Mouse (Mus musculus): ENCODE measurements around the gene Usp22.
"Not testable (repeated sequence)": the region's sequence is repeated elsewhere in the genome, so short reads cannot be mapped to it uniquely, and the experiment has no call there.

Usp22 gene

DNA sequence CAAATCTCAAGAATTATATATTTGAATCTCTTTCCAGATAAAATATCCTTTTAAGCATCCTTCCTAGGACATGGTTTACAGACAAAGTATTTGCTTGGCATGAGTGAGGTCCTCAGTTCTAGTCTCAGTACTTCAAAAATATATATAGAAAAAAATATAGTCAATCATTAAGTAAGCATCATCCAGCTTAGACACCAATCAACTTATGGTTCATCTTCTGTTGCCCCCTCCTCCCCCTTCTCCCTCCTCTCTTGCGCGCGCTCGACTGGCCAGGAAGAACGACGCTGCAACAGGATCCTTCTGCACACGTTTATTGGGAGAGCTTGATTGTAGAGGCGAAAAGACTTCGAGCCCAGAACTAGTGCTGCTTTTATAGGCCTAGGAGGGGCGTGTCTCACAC, 17.3 kb upstream of the Usp22 start:
- not testable (repeated sequence) for DNase-seq (ENCODE audit: low read depth in 1 of 2, low spot score in 2 of 2)

DNA sequence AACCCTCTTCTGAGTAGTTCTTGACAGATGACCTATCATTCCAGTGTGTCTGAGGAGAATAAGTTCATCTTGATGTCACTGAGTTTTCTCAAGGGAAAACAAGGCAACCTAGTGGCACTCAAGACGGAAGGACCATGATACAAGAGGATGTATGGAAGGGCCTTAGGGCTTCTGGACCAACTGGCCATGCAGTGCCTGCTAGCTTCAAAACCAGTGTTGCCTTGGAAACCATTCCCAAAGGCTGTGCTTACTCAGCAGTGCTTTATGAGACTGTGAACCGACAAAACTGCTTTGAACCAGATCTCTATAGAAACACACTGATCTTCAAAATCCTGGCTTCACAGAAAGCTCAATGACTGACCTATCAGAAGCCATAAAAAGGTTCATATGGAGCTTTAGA, 15.9 kb upstream of the Usp22 start:
- no peak for DNase-seq (ENCODE audit: low read depth in 1 of 2, low spot score in 2 of 2)

DNA sequence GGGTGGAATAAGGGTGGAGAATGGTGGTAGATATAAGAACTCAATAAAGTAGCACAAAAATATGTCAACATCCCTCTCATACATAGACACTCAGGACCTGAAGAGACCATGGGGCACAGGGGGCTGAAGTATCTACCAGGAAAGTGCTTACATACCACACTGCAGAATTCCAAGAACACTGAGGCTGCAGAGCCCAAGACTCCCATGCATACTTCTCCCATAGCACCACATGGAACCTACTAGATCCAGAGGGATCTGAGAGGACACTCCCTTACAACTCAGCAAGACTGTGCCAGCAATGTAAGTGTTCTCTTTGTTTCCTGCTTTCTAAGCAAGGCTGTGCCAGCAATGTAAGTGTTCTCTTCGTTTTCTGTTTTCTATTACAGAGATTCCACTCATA, 9.0 kb upstream of the Usp22 start:
- DNase-seq (ENCODE audit: low read depth in 1 of 2, low spot score in 2 of 2): no peak

DNA sequence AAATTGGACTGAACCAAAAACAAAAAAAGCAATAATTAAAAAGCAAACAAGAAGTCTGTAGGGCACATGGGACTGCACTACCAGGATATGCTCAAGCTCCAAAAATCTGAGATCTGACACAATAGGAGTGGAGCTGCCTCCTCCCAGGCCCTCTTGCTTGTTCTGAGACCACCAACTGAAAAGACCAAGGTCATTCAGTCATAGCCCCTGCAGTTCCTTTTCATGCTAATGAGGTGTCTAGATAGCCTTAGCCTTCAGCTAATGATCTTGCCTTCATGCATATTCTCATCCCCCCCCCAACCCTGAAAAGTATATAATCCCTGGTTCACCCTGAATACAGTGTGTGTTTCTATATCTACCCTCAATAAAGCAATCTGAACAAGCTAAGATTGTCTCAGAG, 6.8 kb upstream of the Usp22 start:
- DNase-seq (ENCODE audit: low read depth in 1 of 2, low spot score in 2 of 2): no peak

DNA sequence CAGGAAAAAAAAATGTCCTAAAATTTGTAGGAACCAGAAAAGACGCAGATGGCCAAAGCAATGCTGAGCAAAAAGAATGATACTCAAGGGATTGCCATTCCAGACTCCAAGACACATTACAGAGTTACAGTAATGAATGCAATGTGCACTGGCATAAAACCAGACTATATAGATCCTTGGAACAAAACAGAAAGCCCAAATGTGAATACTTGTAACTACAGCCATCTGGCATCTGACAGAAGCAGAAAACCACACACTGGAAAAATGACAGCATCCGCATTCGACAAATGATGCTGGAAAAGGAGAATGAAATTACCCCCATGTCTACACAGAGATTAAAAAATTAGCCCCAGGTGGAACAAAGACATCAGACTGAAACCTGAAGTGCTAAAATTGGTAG, 5.5 kb upstream of the Usp22 start:
- DNase-seq (ENCODE audit: low read depth in 1 of 2, low spot score in 2 of 2): no peak

DNA sequence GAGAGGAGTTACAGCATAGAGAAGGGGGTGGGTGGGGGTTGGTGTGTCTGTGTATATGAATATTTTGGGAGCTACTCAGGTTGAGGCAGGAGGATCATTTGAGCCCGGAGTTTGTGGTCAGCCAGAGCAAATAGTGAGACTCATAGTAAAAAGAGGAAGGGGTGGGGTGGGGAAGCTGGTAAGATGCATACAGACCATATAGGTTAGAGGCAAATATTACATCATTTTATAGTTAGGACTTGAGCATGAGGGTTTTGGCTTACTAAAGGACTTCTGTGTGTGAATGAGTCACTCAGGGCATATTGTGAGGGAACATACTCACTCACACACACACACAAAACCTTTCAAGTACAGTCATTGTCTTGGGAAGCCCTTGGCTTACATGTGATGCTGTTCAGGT, 1.5 kb upstream of the Usp22 start:
- DNase-seq (ENCODE audit: low read depth in 1 of 2, low spot score in 2 of 2): peak; percentile 13 to 18

DNA sequence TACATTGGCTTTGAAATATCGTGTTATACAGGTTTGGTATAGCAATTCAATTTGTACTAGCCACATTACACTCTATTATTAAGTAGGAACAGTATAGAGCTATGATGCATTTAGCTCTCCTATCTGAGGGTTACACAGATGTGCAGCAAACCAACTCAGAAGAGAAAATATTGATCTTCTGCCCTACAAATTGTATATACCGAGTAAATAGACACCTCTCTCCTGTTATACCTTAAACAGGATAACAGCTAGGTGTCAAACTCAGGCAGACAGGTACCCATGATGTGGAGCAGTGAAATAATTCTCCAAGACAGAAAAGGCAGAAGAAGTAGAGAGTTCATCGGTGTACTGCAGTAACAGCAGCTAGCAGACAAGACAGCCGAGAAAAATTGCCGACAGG, 923 bp upstream of the Usp22 start:
- no peak for DNase-seq (ENCODE audit: low read depth in 1 of 2, low spot score in 2 of 2)

DNA sequence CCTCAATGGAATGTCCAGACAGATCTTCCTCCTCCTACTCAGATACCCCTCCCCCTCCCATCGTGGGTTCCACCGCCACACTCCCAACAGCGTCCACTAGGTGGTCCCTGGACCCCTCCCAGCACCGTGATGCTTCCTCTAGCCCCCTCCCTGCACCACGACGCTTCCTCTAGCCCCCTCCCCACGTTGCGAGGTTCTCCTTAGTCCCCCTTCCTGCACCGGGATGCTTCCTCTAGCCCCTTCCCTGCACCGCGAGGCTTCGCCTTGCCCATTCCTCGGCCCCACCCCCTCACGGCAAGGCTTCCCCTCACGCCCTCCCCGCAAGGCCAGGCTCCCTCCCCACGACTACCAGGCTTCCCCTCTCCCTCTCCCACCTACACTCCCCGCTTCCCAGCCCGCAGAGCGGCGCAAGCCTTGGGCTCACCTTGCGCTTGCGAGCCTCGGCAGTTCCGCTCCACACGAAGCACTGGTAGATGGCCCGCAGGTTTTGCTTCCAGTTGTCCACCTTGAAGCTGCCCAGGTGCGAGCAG, 499 bp downstream of the Usp22 start:
- DNase-seq (ENCODE audit: low read depth in 1 of 2, low spot score in 2 of 2): peak in 1 of 2 experiments; percentile 8

DNA sequence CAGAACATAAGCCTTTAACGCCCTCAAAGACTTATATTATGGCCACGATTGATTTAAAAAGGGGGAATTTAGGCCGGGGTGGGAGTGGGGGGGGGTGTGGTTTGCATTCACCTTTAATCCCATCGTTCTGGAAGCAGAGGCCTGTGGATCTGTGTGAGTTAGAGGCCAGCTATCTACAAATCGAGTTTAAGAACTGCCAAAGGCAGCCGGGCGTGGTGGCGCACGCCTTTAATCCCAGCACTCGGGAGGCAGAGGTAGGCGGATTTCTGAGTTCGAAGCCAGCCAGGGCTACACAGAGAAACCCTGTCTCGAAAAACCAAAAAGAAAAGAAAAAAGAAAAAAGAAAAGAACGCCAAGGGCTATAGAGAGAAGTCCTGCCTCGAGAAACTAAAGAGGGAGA, 1.4 kb downstream of the Usp22 start:
- not testable (repeated sequence) for DNase-seq (ENCODE audit: low read depth in 1 of 2, low spot score in 2 of 2)

DNA sequence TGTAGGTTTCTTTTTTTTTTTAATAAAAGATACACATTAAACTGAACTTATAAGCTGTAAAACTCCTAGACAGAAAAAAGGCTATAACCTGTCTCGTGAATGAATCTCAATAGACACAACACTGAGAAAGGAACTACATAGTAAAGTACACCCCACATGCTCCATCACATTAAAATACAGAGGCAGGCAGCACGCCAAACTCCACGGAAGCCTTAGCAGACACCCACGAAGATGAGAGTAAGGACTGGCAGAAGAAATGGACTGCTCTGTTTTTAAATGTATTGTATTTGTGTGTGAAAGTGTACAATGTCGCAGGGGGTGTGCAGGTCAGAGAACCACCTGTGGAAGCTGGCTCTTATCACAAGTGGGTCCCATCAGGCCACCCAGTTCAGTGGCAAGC, 4.7 kb downstream of the Usp22 start:
- no peak for DNase-seq (ENCODE audit: low read depth in 1 of 2, low spot score in 2 of 2)

DNA sequence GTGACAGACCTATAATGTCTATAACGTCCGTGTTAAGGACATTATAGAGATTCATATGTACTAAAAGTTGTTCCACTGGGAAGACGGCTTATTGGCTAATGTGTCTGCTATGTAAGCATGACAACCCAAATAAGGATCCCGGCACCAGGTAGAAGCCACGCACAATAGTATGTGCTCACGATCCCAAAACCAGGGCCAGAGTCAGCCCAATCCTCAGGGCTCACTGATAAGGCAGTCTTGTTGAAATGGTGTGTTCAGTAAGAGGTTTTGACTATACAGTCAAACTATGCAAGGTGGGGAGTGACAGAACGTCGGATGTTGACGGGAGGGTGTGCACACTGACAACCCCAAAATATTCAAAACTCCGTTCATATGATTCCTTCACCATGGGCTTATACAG, 10.0 kb downstream of the Usp22 start:
- no peak for DNase-seq (ENCODE audit: low read depth in 1 of 2, low spot score in 2 of 2)

DNA sequence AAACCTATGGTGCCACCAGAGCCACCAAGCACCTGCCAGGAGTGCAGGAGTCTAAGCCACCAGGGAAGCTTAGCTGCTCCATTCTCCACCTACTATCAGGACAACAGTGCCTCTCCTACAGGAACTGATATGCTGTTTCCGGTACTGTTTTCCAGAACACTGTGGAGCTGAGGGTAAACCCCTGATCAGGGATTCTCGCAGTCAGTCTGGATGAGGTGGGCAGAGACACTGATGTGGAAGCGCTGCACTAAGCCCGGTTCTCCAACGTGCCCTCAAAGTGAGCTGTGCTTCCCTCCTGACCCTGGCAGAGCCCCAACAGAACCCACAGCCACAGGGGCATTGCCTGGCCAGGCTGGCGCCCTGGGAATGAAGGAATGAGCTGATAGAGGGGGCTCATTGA, 10.5 kb downstream of the Usp22 start:
- DNase-seq (ENCODE audit: low read depth in 1 of 2, low spot score in 2 of 2): no peak

DNA sequence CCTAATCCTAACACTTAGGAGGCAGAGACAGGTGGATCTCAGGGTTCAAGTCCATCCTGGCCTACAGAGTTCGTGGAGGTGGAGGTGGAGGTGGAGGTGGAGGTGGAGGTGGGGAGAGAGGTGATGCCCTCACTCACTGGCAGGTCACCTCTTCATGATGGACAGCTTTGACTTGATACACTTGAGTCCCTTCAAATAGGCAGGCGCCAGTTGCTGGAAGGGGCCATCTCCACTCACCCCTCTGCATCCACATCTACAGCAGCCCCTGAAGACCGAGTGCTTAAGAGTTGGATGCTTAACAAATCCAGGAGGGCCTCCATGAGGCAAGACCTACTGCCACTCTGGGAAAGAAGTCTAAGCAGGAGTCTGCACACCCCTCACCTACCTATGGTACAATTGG, 11.5 kb downstream of the Usp22 start:
- DNase-seq (ENCODE audit: low read depth in 1 of 2, low spot score in 2 of 2): no peak

DNA sequence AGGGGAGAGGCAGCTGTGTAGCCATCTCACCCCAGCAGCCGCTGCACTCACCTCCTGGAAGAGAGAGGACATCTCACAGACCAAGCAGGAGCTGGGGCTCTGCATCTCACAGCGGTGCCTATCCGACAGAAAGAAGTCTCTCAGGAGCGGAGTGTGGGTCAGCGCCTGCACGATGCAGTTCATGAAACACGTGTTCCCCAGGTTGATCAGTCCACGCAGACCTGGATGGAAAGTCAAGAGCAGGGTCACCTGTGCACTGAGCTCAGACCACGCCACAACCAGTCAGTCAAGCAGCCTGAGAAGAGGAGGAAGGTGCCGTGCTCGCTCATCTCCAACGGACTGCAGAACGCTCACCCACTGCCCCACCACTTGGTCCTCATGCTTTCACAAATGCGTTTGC, 12.1 kb downstream of the Usp22 start:
- DNase-seq (ENCODE audit: low read depth in 1 of 2, low spot score in 2 of 2): no peak

DNA sequence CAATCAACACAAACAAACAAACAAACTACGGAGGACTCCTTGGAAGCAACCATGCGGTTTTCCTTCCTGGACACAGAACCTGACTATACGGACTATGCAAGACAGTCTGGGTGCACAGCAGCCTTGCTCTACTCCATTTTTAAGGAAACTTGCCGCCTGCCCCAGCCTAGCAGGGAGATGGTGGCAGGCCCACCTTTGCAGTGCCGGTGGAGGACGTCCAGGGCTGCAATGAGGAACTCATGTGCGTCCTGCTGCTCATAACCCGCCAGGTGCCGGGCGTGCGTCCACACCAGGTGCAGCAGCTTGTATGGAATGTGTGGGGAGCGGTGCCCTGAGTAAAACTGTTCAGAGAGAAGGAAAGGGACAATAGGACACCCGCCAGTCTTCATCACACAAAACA, 13.7 kb downstream of the Usp22 start:
- DNase-seq (ENCODE audit: low read depth in 1 of 2, low spot score in 2 of 2): no peak

DNA sequence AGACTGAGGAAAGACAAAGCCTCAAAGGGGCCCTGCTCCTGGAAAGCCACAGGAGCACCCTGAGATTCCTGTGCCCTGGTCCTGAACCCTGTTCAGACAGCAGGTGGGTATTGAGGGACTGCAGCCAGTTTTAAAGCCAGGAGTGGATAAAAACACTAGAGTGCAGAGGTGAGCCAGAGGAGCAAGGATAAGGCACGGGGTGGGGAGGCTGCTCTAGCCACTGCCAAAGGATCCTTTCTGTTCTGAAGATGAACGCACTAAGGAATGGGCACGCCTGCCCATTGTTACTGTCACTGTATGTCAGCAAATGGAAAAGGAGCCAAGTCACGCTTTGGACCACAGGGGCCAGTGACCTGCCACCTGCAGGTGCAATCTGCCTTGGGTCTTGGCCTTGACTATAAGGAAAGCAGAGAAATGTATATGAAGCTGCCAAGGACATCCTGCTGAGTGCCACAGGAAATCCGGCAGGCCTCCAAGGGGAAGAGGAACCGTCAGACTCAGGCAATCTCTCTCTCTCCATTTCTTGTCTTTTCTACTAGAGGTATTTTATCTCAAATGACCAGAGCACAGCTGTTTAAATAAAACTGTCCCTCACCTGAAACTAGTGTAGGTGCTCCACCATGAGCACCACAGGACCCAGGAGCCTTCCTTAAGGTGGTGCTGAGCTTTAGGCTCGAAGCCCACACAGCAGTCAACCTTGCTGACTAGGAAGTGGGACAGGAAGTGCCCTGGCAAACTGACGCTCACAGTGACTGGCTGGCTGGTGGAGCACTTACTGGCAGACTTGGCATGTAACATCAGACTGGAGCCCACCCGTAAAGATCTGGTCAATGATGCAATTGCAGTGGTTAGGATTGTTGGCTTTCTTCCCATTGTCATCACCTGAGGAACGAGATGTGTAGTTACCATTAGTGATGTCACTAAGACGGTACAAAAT, 14.8 kb downstream of the Usp22 start:
- DNase-seq (ENCODE audit: low read depth in 1 of 2, low spot score in 2 of 2): no peak

DNA sequence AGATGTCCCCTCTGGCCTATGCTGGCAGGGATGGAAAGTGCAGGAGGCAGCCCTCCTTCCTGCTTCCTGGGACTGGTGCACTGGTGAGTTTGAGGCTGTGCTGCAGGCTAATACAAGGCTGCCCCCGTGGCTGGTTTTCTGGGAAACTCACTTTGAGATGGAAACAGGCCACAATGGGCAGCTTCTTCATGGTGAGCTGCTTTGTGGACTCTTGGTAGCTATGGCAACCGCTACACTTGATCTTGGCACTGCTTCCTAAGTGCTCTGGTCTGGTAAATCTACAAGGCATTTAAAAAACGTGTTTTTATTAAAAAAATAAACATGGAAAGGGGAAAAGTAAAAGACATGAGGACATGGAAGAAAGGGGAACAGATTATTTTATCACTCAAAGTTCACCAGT, 16.7 kb downstream of the Usp22 start:
- DNase-seq (ENCODE audit: low read depth in 1 of 2, low spot score in 2 of 2): no peak

DNA sequence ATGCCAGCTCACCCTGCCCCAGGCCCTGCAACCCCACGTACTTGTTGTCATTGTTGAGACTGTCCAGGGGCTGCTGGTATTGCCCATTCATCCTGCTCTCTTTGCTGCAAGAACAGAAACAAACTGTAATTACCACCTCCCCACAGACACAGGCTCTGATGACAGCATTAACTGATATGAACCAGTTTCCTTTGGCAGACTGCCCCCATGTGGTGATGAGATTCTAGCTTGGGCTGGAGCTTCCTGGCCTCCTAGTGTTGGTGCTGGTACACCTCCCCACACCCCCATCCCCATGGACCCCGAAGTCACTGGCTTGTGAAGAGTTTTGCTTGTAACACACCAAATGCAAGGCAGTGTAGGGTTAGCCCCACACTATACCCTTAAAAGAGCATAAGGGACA, 19.1 kb downstream of the Usp22 start:
- DNase-seq (ENCODE audit: low read depth in 1 of 2, low spot score in 2 of 2): peak in 1 of 2 experiments; percentile 32

DNA sequence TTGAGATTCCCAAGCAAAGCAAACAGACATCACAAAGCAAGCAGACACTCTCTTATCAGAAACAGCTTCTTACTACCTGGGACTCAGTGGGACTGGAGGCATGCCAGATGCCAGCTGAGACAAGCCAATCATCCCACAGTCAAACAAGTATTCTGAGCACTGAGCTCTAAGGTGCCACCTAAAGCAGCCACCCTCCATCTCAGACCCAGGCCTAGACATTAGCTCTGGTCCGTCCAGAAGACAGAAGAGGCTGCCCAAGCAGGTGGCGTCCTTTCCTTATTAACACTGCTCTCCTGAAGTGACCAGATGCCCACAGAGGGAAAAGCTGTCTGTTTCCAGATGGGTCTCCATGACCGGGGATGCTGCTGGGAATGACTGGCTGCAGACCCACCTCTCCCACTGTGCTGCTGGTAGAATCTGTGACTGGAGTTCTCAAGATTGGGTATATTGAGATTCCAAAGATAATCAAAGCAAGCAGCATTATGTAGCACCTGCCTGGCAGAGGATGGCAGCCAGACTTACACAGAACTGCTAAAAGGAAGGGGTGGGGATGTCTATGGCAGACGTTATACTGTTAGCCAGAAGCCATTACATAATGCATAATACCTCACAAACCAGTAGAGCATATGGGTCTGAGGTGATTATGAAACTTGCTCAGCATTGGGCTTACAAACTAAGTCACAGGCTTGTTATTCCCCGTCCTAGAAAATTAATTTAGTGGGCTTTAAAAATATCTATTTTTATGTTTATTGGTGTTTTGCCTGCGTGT, 24.4 kb downstream of the Usp22 start:
- no peak for DNase-seq (ENCODE audit: low read depth in 1 of 2, low spot score in 2 of 2)

DNA sequence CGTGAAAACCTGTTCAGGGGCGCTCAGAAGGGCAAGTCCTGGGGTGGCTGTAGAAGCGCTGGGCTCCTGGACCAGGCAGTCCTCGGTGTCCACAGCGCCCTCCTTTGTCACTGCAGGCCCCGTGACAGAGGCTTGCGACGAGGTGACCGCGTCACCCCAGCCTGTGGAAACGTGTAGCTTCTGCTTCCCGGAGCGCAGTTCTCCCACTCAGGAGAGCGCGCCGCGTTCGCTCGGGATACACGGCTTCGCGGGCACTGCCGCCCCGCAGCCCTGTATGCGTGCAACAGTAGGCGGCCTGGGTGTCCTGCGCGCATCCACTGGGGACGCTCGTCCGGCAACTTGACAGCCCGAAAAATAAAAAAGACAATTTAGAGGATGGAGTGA, 27.6 kb downstream of the Usp22 start:
- DNase-seq (ENCODE audit: low read depth in 1 of 2, low spot score in 2 of 2): no peak

DNA sequence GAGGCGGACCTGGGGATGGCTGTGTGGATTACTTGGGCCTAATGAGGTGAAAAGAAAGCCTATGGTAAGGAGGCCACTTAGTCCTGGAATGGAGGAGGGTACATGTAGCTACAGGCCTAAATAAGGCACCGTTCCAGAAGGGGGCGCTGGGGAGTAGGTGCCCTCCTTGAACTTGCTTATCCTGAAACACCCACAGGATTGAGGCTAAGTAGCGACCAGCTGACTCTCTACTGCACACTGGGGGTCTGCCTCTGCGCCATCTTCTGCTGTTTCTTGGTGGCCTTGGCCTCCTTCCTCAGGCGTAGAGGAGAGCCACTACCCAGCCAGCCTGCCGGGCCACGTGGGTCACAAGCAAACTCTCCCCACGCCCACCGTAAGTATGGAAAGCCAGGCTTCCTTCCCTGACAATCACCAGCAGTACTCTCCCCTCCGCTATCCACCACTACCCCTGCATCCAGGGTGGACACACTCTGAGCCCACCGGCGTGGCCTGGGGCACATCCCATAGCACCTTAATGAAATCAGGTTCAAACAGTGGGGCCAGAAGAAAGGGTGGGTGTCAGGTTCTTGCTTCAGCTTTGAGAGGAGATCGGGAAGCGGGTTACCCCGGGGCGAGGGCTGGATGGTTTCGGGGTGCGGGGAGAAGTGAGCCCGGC, 28.1 kb downstream of the Usp22 start:
- no peak for DNase-seq (ENCODE audit: low read depth in 1 of 2, low spot score in 2 of 2)

DNA sequence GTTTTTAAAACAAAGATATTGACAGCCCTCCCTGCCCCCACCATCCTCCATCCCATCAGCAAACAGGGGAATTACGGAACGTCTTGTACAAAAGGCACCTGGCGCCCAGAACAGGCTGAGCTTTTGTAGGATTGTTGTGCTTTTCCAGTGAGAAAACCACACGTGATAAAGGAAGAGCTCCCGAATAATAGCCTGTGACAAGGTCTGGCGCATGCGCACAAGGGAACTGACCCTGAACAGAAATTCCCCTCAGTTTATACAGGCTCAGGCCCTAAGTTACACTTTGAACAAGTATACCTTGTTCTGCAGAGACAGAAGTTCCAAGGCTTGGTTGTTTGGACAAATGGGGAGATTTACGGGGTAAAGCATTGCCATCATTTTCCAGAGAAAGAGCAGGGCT, 29.3 kb downstream of the Usp22 start:
- DNase-seq (ENCODE audit: low read depth in 1 of 2, low spot score in 2 of 2): no peak
